Mouse (Mus musculus) embryonic facial prominence, embryonic 14.5 days (tissue): Measurements from ENCODE around the gene Ldb2. TPM values are rescaled to one million over a fixed set of nuclear protein-coding genes. Genes with fewer than 3 reads are reported as not detected.

ENCODE experiments used
- ATAC-seq: fragments of 200-750 bp; cut with Nextera tagmentation; 2 replicates; pipeline ENCODE4 v1.8.0; 2017; ENCODE audit warnings: low read depth, moderate number of reproducible peaks, moderate TSS enrichment
- DNase-seq: peaks from one replicate; pipeline ENCODE4 v3.0.0-alpha.2; 2015; ENCODE audit warnings: low spot score
- H3K27ac ChIP-seq: fragments of 300-500 bp; sonication (generic); replicated peaks from 2 replicates; pipeline ENCODE4 v1.5.1; 2014; ENCODE audit warnings: low read depth, mild to moderate bottlenecking, low read length, moderate library complexity
- H3K27me3 ChIP-seq: fragments of 300-500 bp; sonication (generic); replicated peaks from 2 replicates; pipeline ENCODE4 v1.6.1; 2014; ENCODE audit warnings: low read length; ENCODE audit not compliant: control insufficient read depth, insufficient read depth
- H3K36me3 ChIP-seq: fragments of 300-500 bp; sonication (generic); 2 replicates; pipeline ENCODE4 v1.6.1; 2014; ENCODE audit warnings: low read length, mixed read lengths; ENCODE audit not compliant: control insufficient read depth, insufficient read depth
- H3K4me1 ChIP-seq: fragments of 300-500 bp; sonication (generic); 2 replicates; pipeline ENCODE4 v1.6.1; 2014; ENCODE audit warnings: antibody characterized with exemption, low read length; ENCODE audit not compliant: control insufficient read depth, insufficient read depth
- H3K4me2 ChIP-seq: fragments of 300-500 bp; sonication (generic); 2 replicates; pipeline ENCODE4 v1.6.1; 2014; ENCODE audit warnings: low read depth, mild to moderate bottlenecking, low read length, moderate library complexity, mixed read lengths
- H3K4me3 ChIP-seq: fragments of 300-500 bp; sonication (generic); 2 replicates; pipeline ENCODE4 v1.5.1; 2014; ENCODE audit warnings: low read depth, mild to moderate bottlenecking, low read length
- H3K9ac ChIP-seq: fragments of 300-500 bp; sonication (generic); 2 replicates; pipeline ENCODE4 v1.6.1; 2014; ENCODE audit warnings: low read depth, mild to moderate bottlenecking, low read length, moderate library complexity, mixed read lengths
- H3K9me3 ChIP-seq: fragments of 300-500 bp; sonication (generic); 2 replicates; pipeline ENCODE4 v1.6.1; 2016; ENCODE audit warnings: low read length; ENCODE audit not compliant: control insufficient read depth
- WGBS: fragments of 180-500 bp; shearing (Covaris S2); extraction: QIAGEN DNeasy Blood & Tissue Kit; methylation state at CpG from one replicate; pipeline ENCODE4 v1.1.7; 2014; 5-methylcytosine and 5-hydroxymethylcytosine counted together
- polyA plus RNA-seq: library from polyadenylated mRNA; unstranded; fragments of >200 nt; fragmentation: Nextera tagmentation; extraction: Ambion mirVana; gene quantifications from 2 replicates; pipeline ENCODE4 v1.2.1, GENCODE M21; 2014

Gene Ldb2
- polyA plus RNA-seq, 1 experiment from 2014 or later: 50.8 TPM

GRCm38 (mm10) chr5:44710132-44710871 lies 89.2 kb downstream of the Ldb2 start:
- H3K4me1 ChIP-seq: peaks cover 17% of the 10 kb centered on the region
- DNase-seq (no peak), ATAC-seq (no peak)
- no peak overlapping the region for H3K4me3 ChIP-seq
- H3K9ac ChIP-seq: no peak overlapping the region
- H3K36me3 ChIP-seq: no peaks in the 10 kb centered on the region
- no peaks in the 10 kb centered on the region for H3K9me3 ChIP-seq
- WGBS: 63% methylated on average over 4 of the region's 4 CpGs
- H3K27ac ChIP-seq: no peak overlapping the region
- H3K27me3 ChIP-seq: no peaks in the 10 kb centered on the region
- no peak overlapping the region for H3K4me2 ChIP-seq

DNA sequence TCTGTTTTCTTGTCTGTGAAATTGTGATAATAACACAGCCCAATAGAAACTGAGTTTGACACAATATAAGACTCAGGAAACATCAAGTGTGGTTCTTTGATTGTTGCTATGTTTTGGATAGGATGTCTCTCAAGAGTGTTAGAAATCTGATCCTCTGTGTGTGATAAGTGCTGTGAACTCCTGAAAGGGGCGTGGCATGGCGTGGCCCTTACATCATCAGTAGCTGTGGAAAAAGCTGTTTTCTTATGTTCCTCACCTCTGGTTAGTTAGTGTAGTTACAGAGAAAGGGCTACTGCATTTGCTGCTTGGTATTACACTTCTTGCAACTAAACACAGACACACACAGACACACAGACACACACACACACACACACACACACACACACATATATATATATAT lies 90.2 kb downstream of the Ldb2 start:
- Histone ChIP-seq H3K4me2 (no peak overlapping the region), H3K27ac (no peak overlapping the region), H3K36me3 (no peaks in the 10 kb centered on the region), H3K4me1 (peaks cover 13% of the 10 kb centered on the region), H3K9ac (no peak overlapping the region), H3K27me3 (no peaks in the 10 kb centered on the region), H3K4me3 (no peak overlapping the region), H3K9me3 (no peaks in the 10 kb centered on the region)
- ATAC-seq (no peak), DNase-seq (no peak)
- WGBS: 76% methylated on average over 2 of the region's 2 CpGs

GRCm38 (mm10) chr5:44707946-44708345 lies 91.5 kb downstream of the Ldb2 start:
- no peak overlapping the region for H3K4me3 ChIP-seq
- no peak overlapping the region for H3K9ac ChIP-seq
- no peak overlapping the region for H3K4me2 ChIP-seq
- no peaks in the 10 kb centered on the region for H3K27me3 ChIP-seq
- DNase-seq: no peak
- ATAC-seq: no peak
- H3K4me1 ChIP-seq: 0 out of 2 replicates have a peak, but pooled peaks cover 3% of the 10 kb centered on the region
- no peaks in the 10 kb centered on the region for H3K36me3 ChIP-seq
- H3K9me3 ChIP-seq: no peaks in the 10 kb centered on the region
- WGBS: 87% methylated on average over 3 of the region's 3 CpGs
- H3K27ac ChIP-seq: no peak overlapping the region; the same call in 1 of the 2 replicates

DNA sequence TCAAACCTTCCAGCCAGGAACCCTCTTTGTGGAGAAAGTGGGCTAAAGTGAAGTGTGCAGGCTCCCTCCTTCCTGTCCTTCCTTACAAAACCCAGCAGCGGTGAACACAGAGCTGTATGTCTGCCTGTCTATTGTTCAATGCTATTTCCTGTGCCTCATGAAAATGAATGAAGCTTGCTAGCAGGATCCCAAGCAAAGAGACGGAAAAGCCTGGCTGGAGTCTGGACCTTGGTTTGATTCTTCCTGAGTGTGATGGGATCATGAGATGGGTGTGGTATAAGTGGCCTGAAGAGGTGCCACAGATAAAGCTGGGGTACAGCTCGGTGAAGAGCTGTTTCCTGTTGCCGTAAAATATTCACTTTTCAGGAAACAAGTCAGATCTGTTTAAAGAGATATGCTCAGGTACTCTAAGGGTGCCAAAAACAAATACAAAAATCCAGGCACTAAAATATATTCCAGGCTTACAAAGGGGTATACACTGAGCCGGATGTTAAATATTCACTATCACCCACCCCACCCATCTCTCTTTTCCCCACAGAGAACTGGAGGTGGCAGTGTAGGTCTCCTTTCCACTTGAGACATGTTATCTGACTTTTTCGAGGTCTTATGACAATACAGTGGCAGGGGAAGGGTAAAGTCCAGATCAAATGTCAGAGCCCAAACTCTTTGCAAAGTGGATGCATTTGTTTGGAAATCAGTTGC lies 92.3 kb downstream of the Ldb2 start:
- ATAC-seq: no peak
- Histone ChIP-seq H3K27ac (no peak overlapping the region; the same call in 1 of the 2 replicates), H3K9me3 (no peaks in the 10 kb centered on the region), H3K36me3 (no peaks in the 10 kb centered on the region), H3K9ac (no peak overlapping the region), H3K4me3 (no peak overlapping the region), H3K4me1 (0 out of 2 replicates have a peak, but pooled peaks cover 3% of the 10 kb centered on the region), H3K4me2 (no peak overlapping the region), H3K27me3 (no peaks in the 10 kb centered on the region)
- no peak for DNase-seq
- WGBS: 57% methylated on average over 6 of the region's 6 CpGs

DNA sequence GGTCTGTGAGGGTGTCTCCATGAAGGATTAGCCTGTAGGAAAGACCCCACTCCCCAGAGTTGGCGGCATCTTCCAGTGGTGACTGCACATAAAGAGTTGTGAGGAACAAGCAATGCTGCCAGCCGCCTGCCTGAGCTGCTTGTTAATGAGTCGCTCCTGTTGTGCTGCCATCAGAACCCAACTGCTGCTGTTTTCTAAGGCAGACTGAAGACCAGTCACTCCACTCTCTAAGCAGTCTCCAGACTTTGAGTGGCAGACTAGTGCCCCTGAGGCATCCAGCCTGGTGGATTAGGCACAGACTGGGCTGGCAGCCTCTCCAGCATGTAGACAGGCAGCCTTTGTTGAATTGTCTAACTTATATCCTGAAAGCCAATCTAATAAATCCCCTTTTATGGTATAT lies 101.5 kb downstream of the Ldb2 start:
- Histone ChIP-seq H3K9ac (no peak overlapping the region), H3K27ac (no peak overlapping the region), H3K36me3 (no peaks in the 10 kb centered on the region), H3K4me2 (no peak overlapping the region), H3K9me3 (no peaks in the 10 kb centered on the region), H3K27me3 (no peaks in the 10 kb centered on the region), H3K4me3 (no peak overlapping the region), H3K4me1 (peaks cover 6% of the 10 kb centered on the region; the same call in 1 of the 2 replicates)
- WGBS: 58% methylated on average over 3 of the region's 3 CpGs
- DNase-seq: no peak
- ATAC-seq: no peak

DNA sequence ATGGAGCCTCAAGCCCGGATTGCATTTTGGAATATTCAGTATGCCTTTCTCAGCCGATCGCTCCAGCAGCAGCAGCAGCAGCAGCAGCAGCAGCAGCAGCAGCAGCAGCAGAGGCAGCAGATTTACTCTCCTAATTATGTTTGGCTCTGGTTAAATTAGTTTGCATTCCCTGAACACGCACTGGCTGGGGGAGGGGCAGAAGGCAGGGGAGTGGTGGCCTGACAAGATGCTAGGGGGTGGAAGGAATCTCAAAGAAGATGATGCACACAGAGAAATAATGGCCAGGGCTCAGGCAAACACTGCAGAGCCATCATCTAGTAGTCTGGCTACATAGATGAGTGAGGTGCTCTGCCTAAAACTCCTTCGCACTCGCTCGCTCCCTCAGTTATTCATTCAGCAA lies 102.9 kb downstream of the Ldb2 start:
- no peak overlapping the region for H3K27ac ChIP-seq
- H3K4me1 ChIP-seq: peaks cover 6% of the 10 kb centered on the region; the same call in 1 of the 2 replicates
- no peaks in the 10 kb centered on the region for H3K27me3 ChIP-seq
- no peaks in the 10 kb centered on the region for H3K36me3 ChIP-seq
- H3K9ac ChIP-seq: no peak overlapping the region
- no peaks in the 10 kb centered on the region for H3K9me3 ChIP-seq
- 55% methylated on average over 7 of the region's 7 CpGs for WGBS
- H3K4me2 ChIP-seq: no peak overlapping the region
- DNase-seq: no peak
- no peak overlapping the region for H3K4me3 ChIP-seq
- ATAC-seq: no peak

DNA sequence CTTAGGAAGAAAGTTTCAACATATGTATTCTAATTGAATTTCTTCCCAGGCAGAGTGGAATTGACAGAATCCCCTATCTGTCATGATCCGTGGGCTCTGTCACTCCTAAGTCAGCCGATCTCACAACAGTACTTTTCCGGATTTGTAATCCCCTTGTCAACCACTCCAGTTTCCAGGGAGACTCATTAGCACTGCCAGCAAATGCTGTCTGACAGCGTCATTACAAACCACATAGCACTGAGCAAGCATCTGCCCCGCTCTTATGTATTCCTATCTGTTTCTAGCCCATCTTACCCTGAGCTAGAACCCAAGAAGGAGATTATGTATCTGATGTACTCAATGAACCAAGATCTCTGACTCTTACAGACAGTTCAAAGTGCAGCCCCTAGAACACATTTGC lies 105.8 kb downstream of the Ldb2 start:
- Histone ChIP-seq H3K4me3 (no peak overlapping the region), H3K9ac (no peak overlapping the region), H3K36me3 (no peaks in the 10 kb centered on the region), H3K9me3 (no peaks in the 10 kb centered on the region), H3K27me3 (no peaks in the 10 kb centered on the region), H3K27ac (no peak overlapping the region), H3K4me1 (peaks cover 6% of the 10 kb centered on the region; the same call in 1 of the 2 replicates), H3K4me2 (no peak overlapping the region)
- WGBS: 47% methylated on average over 5 of the region's 5 CpGs
- ATAC-seq: peak; percentile 50; the same call in 1 of the 2 replicates
- DNase-seq: no peak

DNA sequence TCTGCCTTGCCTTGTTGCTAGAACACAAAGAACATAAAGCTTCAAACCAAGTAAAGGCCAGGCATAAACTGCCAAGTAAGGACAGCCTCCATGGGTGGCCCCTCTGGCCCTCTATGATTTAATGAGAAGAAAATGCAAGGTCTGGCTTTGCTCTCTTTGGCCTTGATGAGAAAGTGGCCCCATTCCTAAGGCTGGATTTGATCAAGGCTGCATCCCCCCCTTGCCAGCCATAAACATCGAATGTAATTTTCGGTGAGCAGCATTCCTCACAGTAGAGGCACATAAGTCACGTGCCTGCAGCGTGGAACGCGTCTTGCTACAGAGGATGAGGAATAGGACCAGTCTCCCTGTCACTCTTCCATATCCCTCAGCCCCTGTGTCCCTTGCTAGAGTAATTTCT lies 113.1 kb downstream of the Ldb2 start:
- no peaks in the 10 kb centered on the region for H3K9me3 ChIP-seq
- no peaks in the 10 kb centered on the region for H3K27me3 ChIP-seq
- DNase-seq: peak; percentile 54
- peaks cover 8% of the 10 kb centered on the region for H3K4me1 ChIP-seq
- H3K4me2 ChIP-seq: no peak overlapping the region
- peak; percentile 70; the same call in 1 of the 2 replicates for ATAC-seq
- WGBS: 42% methylated on average over 6 of the region's 6 CpGs
- no peak overlapping the region for H3K4me3 ChIP-seq
- H3K9ac ChIP-seq: no peak overlapping the region
- no peaks in the 10 kb centered on the region for H3K36me3 ChIP-seq
- H3K27ac ChIP-seq: no peak overlapping the region
